Mouse (Mus musculus) small intestine, adult 2 months (tissue): ENCODE results near the gene Parva.

Source experiments
- CTCF ChIP-seq: fragments of 200-500 bp; IDR thresholded peaks from 2 replicates; pipeline ENCODE4 v1.5.1; 2012; ENCODE audit warnings: low read depth, mild to moderate bottlenecking, control low read depth, inconsistent platforms, low read length, moderate library complexity, mixed read lengths; ENCODE audit not compliant: insufficient replicate concordance, insufficient read length; ENCODE audit errors: extremely low read depth
- POLR2A ChIP-seq: fragments of 200-500 bp; IDR thresholded peaks from 2 replicates; pipeline ENCODE4 v1.6.1; 2012; ENCODE audit warnings: low read depth, mild to moderate bottlenecking, control low read depth, inconsistent platforms, low read length, moderate library complexity

DNA sequence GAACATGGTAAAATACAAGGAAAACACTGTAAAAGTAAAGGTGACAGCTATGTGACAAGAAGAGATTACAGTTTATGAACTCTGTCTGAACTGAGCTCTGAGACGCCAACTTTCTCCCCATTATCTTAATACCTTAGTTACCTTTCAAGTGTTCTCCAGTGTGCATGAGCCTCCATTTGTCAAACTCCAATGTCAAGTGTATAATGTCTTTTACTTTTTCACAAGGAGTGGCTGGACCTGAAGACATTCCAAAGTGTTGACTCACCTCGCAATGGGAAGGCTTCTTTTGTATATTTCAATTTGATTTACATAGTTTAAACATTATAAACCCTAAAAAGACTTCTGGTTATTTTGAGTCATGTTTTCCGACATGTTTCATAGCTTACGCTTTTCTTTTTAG lies 3.9 kb upstream of the Parva start:
- TF ChIP-seq CTCF = no peak
- TF ChIP-seq POLR2A = no peak
